Mouse (Mus musculus): ENCODE data around the gene Sorbs1.

- no peak for TF ChIP-seq CTCF (IDR thresholded peaks at IDR 0.05; ENCODE audit: low read depth)
- TF ChIP-seq EP300 (optimal IDR thresholded peaks at IDR 0.05) = no peak
Measured at GRCm38 (mm10) chr19:40325381-40325780, 188.2 kb downstream of the Sorbs1 start.

All from stomach, postnatal 0 days (tissue).